Mouse (Mus musculus) embryonic stem cell, embryonic (primary cell): ENCODE measurements around the gene 1600012H06Rik.
"Not testable (repeated sequence)": the region's sequence is repeated elsewhere in the genome, so short reads cannot be mapped to it uniquely, and the experiment has no call there.

Source experiments
- CTCF ChIA-PET, 4 experiments: fragments of 300-600 bp in 2 of 4; fragments of 350-600 bp in 2 of 4; sonication (Branson Sonifier 250); formaldehyde crosslinking; loops; one replicate each; lab custom pipeline; 2022; ENCODE audit warnings: inconsistent platforms in 2 of 4; lab: Charles Lee
- POLR2A ChIA-PET, 4 experiments: fragments of 300-600 bp in 2 of 4; fragments of 350-600 bp in 2 of 4; sonication (Branson Sonifier 250); formaldehyde crosslinking; loops; one replicate each; lab custom pipeline; 2022; ENCODE audit warnings: antibody characterized with exemption in 4 of 4, inconsistent platforms in 1 of 4; lab: Charles Lee

1600012H06Rik gene

DNA sequence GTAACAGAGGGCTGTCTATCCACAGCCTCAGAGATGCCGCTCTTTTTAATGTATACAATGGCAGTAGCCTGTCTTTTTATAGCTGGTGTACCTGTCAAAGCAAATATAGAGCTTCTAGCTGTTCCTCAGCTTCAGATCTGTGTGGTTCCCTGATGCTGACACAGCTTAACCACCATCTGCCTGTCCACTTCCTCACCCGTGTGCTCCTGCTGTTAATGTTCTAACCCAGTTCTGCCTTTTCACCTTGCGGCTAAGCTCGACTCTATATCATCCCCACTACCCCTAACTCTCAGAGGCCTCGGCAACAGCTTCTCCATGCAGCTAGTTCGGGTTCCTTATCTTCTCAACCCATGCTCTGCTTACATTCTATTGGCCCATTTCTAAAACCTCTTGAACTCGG is 12.3 kb upstream of the 1600012H06Rik start:
- CTCF ChIA-PET, result no interaction called here
- POLR2A ChIA-PET, result interaction anchor here in 2 of 4 experiments (1.4 to 1.6 kb wide), 2 partner anchors 11 to 13 kb away, joined by 4 to 6 read pairs; no protein-coding TSS in a partner anchor

DNA sequence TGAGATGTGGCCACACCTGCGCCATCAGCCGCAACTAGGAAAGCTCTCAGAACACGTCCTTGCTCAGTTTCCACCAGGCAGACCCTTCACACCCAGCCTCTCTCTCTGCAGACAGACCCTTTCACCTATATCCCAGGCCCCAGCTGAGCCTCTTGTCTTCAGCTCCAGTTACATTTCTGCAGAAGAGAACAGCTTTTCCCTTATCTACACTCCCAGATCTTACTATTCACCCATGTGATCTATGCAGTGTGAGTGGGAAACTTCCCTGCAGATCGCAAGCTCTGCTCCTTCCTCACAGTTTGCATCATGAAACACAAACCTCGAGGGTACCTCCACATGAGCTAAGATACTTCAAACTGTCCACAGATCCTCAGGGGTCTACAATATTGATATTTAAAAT is 11.5 kb upstream of the 1600012H06Rik start:
- ChIA-PET CTCF (no interaction called here), POLR2A (interaction anchor here in 2 of 4 experiments (1.1 to 1.6 kb wide), 3 partner anchors 12 to 13 kb away, joined by 4 to 6 read pairs (median 4); partner anchors contain the start of genes 1600012H06Rik (in 1 of the 2) and Wdr27 (in 1 of the 2))

DNA sequence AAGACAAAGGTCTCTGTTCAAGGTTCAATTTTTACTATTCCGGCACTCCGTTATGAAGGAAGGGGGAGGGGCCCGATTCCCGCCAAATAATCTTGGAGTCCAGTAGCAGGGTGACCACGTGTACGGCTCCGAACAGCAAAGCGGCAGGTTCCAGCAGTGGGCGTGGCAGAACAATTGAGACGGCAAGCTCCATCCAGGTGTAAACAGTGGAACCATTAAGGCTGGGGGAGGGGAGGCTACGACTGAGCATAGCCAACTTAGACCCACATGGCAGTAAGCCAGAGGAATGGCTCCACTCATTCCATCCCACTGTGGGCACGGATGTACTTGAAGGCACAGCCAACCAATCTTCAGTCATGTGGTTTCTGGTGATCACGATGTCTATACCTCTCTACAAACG is 7.7 kb upstream of the 1600012H06Rik start:
- POLR2A ChIA-PET, result interaction anchor here in 2 of 4 experiments (0.5 to 1.4 kb wide), 3 partner anchors 17 to 562 kb away, joined by 3 to 5 read pairs (median 3); no protein-coding TSS in a partner anchor

DNA sequence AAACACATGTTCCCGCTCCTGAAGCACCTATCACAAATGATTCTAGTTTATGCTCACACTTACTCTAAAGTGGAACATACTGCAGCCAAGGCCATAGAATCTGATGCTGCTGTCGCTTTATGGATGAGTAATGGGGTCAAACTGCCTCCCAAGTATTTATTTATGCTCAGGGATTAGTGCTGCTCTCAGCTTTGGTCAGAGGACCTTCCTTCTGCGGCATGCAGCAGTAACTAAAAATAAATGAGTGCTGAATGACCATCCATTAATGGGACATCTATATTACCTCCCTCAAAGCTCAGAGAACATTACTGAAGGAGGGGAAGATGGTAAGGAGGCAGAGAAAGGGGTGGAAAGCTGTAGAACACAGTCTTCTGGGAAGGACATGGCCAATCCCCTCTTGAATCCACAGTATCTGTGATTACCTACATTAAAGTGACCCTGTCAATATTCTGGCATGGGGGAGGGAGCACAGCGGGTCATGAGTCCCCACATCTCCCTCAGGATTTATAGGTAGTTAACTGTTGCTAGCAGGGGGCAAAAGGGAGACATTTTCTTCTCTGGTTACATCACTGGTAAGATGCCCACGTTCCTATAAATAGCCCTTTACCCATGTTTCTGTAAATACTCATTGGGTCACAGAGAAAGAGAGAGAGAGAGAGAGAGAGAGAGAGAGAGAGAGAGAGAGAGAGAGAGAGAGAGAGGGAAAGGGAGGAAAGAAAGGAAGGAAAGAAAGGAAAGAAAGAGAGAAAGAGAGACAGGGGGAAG is 7.0 kb upstream of the 1600012H06Rik start:
- ChIA-PET CTCF (no interaction called here), POLR2A (interaction anchor here in 2 of 4 experiments (0.9 to 1.2 kb wide), 2 partner anchors 17 to 24 kb away, joined by 3 read pairs; no protein-coding TSS in a partner anchor)

More for the DNA sequence above, 7.7 kb upstream of the 1600012H06Rik start:
- CTCF ChIA-PET, result not testable (repeated sequence)

DNA sequence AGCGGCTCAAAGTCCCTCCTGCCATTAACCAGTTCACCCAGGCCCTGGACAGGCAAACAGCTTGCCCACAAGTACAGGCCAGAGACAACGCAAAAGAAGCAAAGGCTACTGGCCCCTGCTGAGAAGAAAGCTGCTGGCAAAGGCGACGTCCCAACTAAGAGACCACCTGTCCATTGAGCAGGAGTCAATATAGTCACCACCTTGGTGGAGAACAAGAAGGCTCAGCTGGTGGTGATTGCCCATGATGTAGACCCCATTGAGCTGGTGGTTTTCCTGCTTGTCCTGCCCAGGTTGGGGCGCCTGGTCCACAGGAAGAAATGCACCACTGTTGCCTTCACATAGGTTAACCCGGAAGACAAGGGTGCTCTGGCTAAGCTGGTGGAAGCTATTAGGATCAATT is 803 bp upstream of the 1600012H06Rik start:
- ChIA-PET POLR2A (interaction anchor here in 3 of 4 experiments (0.6 to 7.8 kb wide), 12 partner anchors 12 to 746 kb away, joined by 3 to 80 read pairs (median 5); no protein-coding TSS in a partner anchor), CTCF (interaction anchor here in 1 of 4 experiments (0.5 to 1.4 kb wide), 2 partner anchors 30 to 249 kb away, joined by 3 read pairs; no protein-coding TSS in a partner anchor)

DNA sequence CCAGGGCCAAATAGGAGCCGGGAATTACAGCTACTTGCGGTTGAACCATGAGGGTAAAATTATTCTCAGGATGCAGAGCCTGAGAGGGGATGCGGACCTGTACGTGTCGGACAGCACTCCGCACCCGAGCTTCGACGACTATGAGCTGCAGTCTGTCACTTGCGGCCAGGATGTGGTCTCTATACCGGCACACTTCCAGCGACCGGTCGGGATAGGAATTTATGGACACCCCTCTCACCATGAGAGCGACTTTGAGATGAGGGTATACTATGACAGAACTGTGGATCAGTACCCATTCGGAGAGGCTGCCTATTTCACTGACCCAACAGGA is 710 bp downstream of the 1600012H06Rik start:
- CTCF ChIA-PET, result no interaction called here

DNA sequence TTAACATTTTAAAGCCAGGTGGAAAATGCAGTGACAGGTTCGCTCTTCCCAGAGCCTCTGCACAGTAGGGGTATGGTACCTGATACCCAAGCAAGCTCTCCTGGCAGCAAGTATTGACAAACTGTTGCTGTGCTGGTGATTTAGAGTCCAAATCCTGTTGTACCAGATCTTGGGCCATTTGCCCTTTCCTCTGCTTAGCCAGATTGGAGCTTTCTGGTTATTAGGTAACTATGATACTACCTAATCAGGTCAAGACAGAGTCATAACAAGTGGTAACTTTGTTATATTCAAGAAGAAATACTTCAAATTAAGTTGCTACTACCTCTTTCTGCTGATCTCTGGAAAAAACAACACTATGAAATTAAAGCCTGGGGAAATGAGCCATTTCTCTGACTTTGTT is 1.6 kb downstream of the 1600012H06Rik start:
- ChIA-PET POLR2A (interaction anchor here in 3 of 4 experiments (0.7 to 7.8 kb wide), 7 partner anchors 10 to 163 kb away, joined by 3 to 80 read pairs (median 5); no protein-coding TSS in a partner anchor), CTCF (no interaction called here)

More for the DNA sequence above, 710 bp downstream of the 1600012H06Rik start:
- POLR2A ChIA-PET, result interaction anchor here in 3 of 4 experiments (0.9 to 7.8 kb wide), 17 partner anchors 10 to 621 kb away, joined by 3 to 80 read pairs (median 5); partner anchors contain the start of genes Prdm9 (in 1 of the 3), Psmb1 (in 1 of the 3) and Tbp (in 1 of the 3)

DNA sequence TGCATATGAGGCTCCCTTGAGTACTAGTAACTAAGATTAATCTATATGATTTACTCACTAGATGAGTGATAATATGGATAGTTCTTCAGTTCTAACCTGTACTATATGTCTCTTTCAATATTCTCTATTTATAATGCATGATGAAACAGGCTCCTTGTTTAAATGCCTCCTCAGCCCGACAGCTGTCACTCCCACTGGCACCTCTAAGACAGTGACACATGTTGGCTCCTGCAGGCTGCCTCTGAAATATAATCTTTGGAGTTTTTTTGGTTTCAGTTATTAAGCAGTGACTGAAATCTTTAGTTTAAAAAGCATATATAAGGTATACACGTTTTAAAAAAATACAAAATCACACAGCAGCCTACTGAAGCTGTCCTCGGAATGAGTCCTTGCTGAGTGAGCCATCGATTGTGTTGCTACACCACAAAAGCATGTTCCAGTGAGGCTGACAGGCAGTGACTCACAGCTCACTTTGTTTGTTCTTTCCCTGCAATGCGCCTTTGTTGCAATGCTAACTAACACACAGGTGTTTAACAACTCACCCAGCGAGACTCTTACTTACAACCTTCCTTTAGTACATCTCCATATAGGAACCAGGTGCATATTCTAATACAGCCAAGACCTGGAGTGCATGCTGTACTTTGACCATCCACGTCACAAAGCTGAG is 6.3 kb downstream of the 1600012H06Rik start:
- ChIA-PET POLR2A (interaction anchor here in 2 of 4 experiments (0.9 to 2.1 kb wide), 5 partner anchors 8 to 22 kb away, joined by 3 to 10 read pairs (median 3); no protein-coding TSS in a partner anchor), CTCF (no interaction called here)

DNA sequence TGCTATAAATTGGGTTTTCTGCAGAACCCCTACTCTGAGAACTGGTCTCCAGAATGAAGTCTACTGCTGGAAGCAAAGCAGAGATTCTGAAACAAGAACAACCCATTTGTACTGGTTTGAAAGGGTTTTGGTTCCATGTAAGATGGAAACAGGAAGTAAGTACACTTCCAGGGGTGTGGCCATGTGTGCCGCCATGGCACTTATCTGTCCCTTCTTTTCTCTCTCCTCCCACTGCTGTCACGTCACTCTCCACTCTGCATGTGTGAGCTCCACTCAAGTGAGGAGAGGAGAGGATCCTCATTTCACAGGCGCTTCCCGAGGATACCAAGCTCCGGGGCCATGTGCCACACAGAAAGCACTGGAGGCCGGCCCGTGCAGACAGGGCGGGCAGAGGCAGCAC is 10.5 kb downstream of the 1600012H06Rik start:
- POLR2A ChIA-PET, result interaction anchor here in 2 of 4 experiments (1.2 to 8.0 kb wide), 3 partner anchors 10 to 24 kb away, joined by 5 to 80 read pairs (median 20); partner anchors contain the start of genes 1600012H06Rik (in 2 of the 2) and Wdr27 (in 2 of the 2)
- CTCF ChIA-PET, result no interaction called here

DNA sequence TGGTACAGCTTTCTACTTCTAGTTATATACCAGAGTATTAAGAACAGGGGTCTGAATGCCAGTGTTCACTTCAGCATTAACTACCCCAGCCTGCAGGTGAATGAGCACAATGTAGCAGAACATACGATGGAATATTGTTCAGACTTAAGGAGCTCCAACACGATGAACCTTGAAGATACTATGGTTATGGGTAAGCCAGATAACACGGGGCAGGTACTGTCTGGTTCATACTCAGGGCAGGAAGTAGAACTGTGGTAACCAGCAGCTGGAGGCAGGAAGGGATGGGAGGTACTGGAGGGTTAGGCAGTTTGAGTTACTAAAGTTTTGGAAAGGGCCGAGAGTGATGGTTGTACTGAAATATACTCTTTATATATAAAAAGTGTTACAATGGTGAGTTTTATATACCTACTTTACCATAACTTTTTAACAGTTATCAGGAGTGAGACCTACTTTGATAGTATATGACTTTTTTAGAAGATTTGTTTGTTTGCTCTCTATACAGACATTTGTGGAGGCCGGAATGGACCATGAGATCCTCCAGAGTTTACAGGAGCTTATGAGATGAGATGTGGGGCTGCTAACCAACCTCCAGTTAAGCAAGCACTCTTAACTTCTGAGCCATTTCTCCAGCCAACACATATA is 15.8 kb downstream of the 1600012H06Rik start:
- POLR2A ChIA-PET, result interaction anchor here in 3 of 4 experiments (1.0 to 8.0 kb wide), 4 partner anchors 15 to 32 kb away, joined by 4 to 80 read pairs (median 4); partner anchors contain the start of genes 1600012H06Rik (in 3 of the 3) and Wdr27 (in 3 of the 3)
- CTCF ChIA-PET, result no interaction called here

DNA sequence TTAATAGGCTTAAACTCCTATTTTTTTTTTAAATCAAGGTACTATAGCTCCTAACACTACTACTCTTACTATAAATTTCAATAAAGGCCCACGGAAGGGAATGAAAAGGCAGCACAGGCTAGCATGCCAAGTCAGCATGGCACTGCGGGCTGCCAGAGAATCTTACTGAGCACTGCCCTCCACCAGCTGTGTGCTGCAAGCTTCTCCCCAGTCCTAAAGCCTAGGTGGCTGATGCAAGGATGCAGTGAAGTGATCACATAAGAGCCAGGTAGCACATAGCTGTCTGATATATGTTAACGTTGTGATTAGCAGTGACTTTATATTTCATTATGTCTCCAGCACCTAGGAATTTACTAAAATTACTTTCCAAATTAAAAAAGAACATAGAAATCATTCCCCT is 17.0 kb downstream of the 1600012H06Rik start:
- CTCF ChIA-PET, result no interaction called here
- POLR2A ChIA-PET, result interaction anchor here in 3 of 4 experiments (0.9 to 8.0 kb wide), 8 partner anchors 10 to 142 kb away, joined by 3 to 80 read pairs (median 5); partner anchors contain the start of genes 1600012H06Rik (in 3 of the 3) and Wdr27 (in 3 of the 3)

DNA sequence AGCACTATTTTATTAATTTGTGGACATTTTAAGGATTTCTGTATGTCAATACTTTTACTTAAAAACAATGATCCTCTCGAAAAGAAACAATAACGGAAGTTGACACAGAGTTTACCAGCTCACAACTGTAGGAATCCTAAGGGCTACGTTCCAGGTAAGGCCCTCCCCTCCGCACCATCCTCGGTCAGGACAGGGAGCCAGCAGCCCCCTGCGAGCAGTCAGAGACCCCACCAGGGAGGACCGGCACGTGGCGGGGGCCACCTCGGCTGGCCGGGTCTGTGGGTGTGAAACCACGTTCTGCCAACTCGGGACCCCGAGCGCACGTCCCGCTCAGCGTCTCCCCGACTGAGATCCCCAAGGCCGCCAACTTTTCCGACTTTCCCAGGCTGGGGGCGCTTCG is 17.5 kb downstream of the 1600012H06Rik start:
- POLR2A ChIA-PET, result interaction anchor here in 2 of 4 experiments (0.9 to 8.0 kb wide), 7 partner anchors 10 to 142 kb away, joined by 3 to 80 read pairs (median 5); partner anchors contain the start of genes 1600012H06Rik (in 2 of the 2) and Wdr27 (in 2 of the 2)
- CTCF ChIA-PET, result no interaction called here

DNA sequence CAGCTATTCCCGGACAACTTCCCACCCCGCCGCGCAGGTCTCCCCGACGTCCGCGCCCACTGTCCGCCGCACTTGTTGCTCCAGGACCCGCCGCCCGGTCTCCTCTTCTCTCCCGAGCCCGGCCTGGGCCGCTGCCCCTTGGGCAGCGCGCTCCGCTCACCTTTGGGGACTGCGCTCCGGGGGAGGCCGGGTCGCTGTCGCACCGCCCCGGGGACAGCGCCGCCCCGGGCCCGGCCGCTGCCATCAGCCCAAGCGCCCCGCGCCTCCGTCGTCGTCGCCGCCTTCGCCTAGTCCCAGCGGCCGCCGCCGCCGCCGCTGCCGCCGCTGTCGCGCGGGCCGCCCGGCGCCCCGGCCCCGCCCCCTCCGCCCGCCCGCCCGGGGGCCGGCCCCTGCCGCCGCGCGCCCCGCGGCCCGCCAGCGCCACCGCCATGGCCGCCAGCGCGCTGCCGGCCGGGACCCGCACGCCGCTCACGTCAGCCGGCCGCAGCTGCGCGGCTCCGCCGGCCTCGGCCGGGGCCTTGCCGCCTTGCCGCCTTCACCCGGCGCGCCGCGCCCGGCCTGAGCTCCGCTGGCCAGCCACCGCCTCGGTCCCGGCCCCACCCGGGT is 18.1 kb downstream of the 1600012H06Rik start, which contains the start of gene Phf10:
Phf10 (minus strand) TSS at position 323 of the 606 bp plus-strand sequence.
- CTCF ChIA-PET, result not testable (repeated sequence)
- POLR2A ChIA-PET, result interaction anchor here in 2 of 4 experiments (0.9 to 8.0 kb wide), 3 partner anchors 11 to 18 kb away, joined by 5 to 80 read pairs (median 10); partner anchors contain the start of genes 1600012H06Rik (in 1 of the 2) and Wdr27 (in 1 of the 2)

DNA sequence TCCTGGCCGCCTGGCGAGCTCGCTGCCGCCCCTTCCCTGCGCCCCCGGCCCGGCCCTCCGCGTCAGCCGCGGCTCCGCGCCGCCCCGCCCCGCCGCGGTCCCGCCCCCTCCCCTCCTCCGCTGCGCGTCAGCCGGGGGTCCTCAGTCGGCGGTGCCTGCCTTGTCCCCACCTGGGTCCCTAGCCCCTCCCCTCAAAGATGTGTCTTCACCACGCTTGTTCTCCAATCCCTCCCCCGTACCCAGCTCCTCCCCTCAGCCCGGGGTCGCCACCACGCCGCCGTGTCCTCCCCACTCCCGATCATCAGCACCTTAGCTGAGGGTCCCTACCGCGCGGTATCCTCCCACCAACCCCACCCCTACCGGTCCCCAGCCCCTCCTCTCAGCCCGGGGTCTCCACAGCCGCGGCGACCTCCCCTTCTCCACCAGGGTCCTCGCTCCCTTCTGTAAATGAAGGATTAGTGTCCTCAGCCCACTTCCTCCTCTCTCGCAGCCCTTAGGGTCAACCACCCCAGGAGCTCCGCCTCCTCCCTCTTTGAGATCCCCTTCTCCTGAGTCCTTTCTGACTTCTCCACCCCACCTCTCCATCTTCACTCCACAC is 18.7 kb downstream of the 1600012H06Rik start:
- POLR2A ChIA-PET, CTCF ChIA-PET: not testable (repeated sequence)

DNA sequence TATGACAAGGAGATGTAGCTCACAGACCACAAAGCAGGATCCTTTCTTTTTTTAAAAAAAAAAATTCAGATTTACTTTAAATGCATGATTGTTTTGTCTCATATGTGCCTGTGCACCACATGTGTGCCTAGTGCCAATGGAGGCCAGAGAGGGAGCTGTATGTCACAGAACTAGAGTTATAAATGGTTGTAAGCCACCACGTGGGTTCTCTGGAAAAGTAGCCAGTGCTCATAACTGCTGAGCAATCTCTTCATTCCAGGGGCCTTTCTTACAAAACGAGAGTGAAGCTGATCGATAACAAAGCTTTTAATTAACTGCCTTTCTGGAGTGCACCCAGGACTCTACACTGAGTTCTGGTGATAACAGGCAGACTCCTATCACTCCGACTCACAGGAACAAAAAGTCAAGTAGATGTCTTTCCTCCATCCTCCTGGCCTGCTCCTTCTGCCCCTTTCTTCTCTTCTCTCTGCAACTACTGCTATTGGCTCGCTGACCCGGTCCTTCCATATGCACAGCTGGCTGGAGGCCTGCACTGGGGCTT is 25.5 kb downstream of the 1600012H06Rik start:
- CTCF ChIA-PET, POLR2A ChIA-PET: not testable (repeated sequence)

DNA sequence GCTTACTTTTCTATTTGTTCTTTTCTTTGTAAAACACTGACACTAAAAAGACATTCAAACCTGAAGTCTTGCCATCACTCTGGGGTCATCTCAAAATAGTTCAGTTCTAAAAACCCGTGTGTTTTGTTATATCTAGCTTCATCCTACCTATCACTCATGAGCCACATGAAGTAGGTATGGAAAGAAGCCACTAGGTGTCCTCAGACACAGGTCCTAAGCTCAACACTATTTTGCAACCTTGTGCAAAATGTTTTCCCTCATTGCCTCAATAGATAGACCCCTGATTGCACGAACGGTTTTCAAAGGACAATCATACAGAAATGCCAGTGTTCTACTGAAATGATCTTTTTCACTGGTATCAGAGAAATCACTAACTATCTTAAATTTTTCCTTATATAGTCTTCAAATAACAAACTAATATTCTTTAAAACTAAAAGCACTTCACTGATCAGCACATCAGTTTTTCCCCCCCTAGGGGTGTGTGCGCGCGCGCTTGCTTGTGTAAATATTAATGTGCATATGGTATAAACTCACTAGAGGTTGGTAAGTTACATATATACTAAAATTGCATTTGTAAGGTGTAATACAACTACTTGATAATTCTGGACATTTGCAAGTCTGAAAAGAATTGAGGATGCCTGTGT is 34.9 kb downstream of the 1600012H06Rik start:
- POLR2A ChIA-PET, CTCF ChIA-PET: not testable (repeated sequence)
